Mouse (Mus musculus) heart, postnatal 25 days (tissue): ENCODE data around the gene Vars2. TPM values are rescaled to one million over a fixed set of nuclear protein-coding genes. Genes with fewer than 3 reads are reported as not detected.

ENCODE experiments used
- DNase-seq: peaks from one replicate; pipeline ENCODE4 v3.0.0; 2022; ENCODE audit warnings: low spot score
- intact Hi-C: fragments of 180-260 bp; cut with DNase I; formaldehyde crosslinking; loops from one replicate; pipeline ENCODE4 v1.15.1; 2025
- total RNA-seq, 2 experiments: library from RNA; stranded (reverse); gene quantifications; 2 replicates each; pipeline ENCODE4 v1.2.3; 2021

Gene Vars2
- 10 to 100 TPM; 32.3 TPM for total RNA-seq

DNA sequence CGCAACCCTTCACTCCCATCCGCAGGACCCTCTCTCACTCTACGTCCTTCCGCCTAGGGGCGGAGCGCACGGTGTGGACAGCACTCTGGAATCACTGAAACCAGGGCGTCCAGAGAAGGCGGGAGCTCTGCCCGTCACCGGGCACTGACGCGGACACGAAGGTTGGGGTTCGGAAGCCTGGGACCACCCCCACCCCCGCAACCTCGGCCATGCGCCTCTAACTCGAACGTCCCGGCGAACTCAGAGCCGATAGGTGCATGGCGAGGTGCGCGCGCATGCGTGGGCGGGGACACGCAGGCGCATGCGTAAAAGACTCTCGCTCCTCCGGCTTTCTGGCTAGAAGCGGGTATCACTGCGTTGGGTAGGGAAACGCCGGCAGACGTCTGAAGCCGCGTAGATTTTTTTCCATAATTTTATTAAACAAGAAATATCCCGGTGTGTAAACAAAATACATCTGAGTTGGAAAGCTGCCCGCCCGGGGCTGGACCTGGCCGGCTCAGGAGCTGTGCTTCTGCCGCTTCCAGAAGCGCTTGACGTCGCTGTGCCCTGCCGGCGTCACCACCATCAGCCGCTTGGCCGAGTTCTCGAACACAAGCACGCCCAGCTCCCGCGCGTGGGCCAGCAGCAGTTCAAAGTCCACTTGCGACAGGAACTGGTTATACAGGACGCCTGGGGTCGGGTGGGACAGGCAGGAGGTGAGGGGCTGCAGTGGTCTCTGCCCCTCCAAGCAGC lies at the start of gene Vars2:
Gene Vars2, minus strand, starts transcription at position 259 of the 732 bp plus-strand sequence.
- intact Hi-C loops: no loop called here
- peak; percentile 92 for DNase-seq

GRCm38 (mm10) chr17:35717080-35717479 lies 49.7 kb upstream of the Vars2 start:
- no peak for DNase-seq
- intact Hi-C loops: no loop called here

- intact Hi-C loops: no loop called here
- no peak for DNase-seq
These were observed 48.7 kb upstream of the Vars2 start for GRCm38 (mm10) chr17:35716114-35716513.

GRCm38 (mm10) chr17:35710705-35711347 lies 43.4 kb upstream of the Vars2 start:
- DNase-seq: no peak
- intact Hi-C loops: no loop called here

DNA sequence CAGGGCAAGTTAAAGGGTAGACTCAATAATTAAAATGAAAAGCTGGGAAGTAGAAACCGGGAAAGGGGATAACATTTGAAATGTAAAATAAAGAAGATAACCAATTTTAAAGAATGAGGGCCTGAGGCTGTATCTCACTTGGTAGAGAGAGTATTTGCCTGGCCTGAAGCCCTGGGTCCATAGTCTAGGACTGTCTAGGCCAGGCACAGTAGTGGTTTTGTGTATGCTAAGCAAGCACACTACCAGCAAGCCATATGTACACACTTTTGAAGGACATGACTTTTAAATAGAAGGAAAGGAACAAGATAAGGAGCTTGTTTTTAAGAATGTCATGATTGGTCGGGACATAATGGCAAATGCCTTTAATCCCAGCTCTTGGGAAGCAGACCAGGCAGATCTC lies 41.2 kb upstream of the Vars2 start:
- intact Hi-C loops: no loop called here
- DNase-seq: no peak

DNA sequence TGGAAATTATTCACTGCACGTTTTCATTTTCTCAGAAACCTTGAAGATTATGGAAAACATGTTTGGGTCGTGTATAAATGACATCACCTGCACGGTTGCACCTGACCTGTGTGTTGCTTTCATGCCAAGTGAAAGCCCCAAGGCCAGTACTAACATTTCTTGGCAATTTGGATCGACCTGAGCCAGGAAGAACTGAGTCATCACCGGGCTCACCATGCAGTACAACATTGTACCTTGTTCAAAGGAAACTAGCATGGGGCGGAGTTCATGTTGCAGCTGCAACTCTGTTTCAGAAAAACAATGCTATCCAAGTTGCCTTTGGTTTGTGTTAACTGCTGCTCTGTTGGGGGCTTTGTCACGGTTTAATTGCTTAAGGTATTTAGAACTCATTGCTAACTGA lies 40.5 kb upstream of the Vars2 start:
- intact Hi-C loops: loop anchor here (2.0 kb wide), 1 partner anchor 17 kb away; no protein-coding TSS in a partner anchor
- DNase-seq: no peak

- intact Hi-C loops: loop anchor here (2.0 kb wide), 1 partner anchor 19 kb away; no protein-coding TSS in a partner anchor
- no peak for DNase-seq
These were observed 38.4 kb upstream of the Vars2 start for GRCm38 (mm10) chr17:35705836-35706235.

DNA sequence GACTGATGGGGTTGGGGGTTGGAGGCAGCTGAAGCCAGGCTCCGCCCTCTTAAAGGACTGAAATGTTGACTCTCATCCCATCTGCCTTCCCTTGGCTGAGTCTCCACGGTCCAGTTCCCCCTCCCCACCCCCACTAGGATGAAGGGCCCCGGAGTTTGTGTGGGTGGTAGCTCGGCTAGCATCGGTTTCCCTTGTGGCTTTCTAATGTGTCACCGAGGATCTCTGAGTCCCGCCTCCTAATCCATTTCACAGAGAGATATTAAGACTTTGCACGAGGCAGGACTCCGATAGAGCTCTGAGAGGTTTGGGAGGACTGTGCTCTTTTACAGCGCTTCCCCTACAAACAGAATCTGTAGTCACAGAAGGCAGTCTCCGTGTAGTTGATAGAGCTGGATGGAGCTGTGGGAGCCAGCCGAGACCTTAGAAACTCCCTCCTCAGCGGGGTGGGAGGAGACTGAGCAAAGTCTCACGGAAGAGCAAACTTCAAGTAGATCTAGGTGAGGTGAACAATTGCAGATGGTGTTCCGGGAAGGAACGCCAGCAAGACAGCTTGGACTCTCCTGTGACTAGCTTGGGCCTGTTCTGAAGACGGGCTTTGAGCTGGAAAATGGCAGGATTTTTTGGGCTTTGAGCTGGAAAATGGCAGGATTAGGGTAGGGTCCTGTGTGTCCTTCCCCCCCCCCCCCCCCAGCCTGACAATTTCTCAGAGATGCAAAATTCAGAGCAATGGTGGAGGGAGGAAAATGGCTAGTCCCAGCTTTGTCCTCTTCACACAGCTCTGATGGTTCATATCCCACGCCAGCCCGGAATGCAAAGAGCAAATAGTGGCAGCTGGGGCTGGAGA lies 37.5 kb upstream of the Vars2 start, which contains the start of gene Ddr1:
Gene Ddr1, minus strand, starts transcription at position 1 of the 844 bp plus-strand sequence.
- intact Hi-C loops: no loop called here
- DNase-seq: no peak

GRCm38 (mm10) chr17:35703751-35704271 lies 36.4 kb upstream of the Vars2 start:
- intact Hi-C loops: no loop called here
- no peak for DNase-seq

DNA sequence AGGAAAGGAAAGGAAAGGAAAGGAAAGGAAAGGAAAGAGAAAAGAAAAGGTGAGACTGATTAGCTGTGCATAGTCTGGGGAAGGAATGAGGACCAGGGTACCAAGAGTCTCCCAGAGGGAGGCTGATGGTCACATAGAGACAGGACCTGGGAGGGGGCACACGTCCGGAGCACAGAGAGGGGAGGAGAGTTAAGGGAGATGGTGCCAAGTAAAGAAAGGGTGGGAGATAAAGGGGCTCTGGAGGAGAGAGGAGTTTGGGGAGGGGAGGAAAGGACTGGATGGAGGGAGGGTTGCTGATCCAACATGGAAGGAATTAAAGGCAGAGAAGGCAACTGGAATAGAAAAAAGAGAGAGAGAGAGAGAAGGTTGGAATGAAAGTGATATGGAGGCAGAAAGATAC lies 35.7 kb upstream of the Vars2 start:
- DNase-seq: no peak
- intact Hi-C loops: no loop called here

- DNase-seq: no peak
- intact Hi-C loops: no loop called here
These were observed 35.2 kb upstream of the Vars2 start for GRCm38 (mm10) chr17:35702605-35703004.

GRCm38 (mm10) chr17:35701978-35702461 lies 34.6 kb upstream of the Vars2 start:
- no peak for DNase-seq
- intact Hi-C loops: no loop called here

DNA sequence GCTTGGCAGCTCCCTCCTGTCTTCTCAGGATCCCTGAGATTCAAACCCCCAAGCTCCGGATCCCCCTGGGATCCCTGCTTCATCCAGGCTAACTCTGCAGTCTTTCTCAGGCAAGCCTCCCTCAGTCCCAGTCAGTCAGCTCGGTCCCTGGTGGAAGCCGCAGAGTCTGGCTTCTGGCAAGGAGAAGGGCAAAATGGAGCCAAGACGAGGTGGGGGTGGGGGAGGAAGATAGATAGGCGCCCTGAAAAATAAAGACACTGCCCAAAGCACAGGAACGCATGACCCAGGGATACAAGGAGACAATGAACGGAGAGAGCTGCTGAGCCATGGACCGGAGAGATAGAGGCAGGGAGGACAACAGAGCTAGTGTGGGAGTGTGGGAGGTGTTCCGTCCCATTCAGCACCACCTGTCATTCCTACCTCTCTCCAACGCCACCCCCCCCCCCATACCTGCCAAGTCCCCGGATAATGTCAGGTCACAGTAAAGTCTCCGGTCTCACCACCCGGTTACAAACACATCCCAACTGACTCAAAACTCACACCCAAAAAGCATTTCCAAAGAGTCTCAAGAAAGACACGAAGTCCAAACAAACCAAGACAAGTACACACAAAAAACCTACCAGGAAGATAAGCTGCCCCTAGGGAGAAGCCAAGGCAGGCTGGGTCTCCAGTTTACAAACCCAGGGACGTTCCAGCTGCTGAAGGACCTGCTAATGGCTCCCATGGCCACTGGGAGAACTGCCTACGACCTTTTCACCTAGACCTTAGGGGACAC lies 34.0 kb upstream of the Vars2 start:
- intact Hi-C loops: no loop called here
- no peak for DNase-seq

- intact Hi-C loops: no loop called here
- DNase-seq: peak; percentile 75
These were observed 33.1 kb upstream of the Vars2 start for GRCm38 (mm10) chr17:35700371-35700961.

DNA sequence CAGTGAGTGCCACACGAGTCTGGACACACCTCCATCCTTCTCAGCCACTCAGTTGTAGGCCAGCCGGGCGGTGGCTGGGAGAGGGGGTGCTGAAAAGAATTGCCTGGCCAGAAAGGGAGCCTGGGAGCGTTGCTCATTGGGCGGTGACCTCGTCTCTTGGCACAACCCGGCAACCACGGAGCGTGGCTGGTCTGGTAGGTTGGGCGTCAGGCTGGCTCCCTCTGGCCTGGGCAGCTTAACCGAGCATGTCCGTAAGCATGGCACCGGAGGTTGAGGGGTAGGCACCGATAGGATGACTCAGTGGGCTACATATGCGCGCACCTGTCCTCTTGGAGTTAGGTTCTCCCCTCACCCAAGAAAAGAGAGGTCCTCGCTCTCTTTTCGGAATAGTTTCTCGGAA lies 32.5 kb upstream of the Vars2 start:
- intact Hi-C loops: no loop called here
- peak; percentile 81 for DNase-seq

DNA sequence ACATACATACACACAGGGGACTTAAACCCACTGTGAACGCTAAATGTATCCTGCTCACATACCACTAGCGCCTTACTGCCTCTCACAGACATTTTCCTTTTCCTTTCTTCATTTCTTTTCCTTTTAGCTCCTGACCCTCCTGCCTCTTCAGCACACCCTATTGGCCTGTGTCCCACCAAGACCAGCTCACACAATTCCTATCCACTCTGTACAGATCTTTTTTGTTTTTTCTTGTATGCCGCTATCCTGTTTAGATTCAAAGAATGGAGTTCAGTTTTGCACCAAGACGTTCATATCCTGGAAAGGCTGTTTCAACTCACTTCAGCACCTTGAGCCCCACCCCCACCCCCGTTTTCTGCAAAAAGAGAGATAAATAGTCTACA lies 31.1 kb upstream of the Vars2 start:
- DNase-seq: no peak
- intact Hi-C loops: no loop called here

DNA sequence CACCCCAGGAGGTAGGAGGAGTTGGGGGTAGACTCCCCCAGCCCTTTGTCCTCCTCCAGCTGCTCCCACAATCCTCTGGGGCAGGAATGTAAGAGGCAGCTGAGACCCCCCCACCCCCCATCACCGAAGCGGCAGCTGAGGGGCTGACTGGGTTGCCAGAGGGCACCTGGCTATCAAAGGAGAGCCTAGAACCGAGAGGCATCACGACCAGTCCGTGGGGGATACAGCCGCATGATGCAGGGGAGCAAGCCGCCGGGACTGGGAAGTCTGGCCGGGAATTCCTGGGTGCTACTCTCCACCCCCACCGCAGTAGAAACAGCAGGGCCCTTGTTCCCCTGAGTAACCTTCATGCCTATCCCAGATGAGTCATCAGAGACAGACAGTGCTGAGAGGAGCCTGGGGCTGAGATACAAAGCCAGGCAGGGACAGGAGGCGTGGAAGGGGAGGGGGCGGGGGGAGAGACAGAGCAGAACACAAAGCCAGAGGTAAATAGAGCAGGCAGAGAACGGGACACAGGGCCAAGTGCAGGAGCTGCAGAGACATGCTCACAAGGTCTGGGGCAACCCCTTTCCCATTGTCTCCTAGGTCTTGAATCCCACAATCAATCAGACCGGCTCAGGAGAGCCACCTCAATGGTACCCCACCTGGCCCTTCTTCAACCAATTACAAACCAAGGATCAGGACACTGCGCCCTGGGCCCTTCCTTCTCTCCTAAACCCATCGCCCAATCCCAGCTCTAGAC lies 30.5 kb upstream of the Vars2 start:
- DNase-seq: no peak
- intact Hi-C loops: no loop called here

- intact Hi-C loops: no loop called here
- DNase-seq: no peak
These were observed 30.0 kb upstream of the Vars2 start for GRCm38 (mm10) chr17:35697429-35697758.

DNA sequence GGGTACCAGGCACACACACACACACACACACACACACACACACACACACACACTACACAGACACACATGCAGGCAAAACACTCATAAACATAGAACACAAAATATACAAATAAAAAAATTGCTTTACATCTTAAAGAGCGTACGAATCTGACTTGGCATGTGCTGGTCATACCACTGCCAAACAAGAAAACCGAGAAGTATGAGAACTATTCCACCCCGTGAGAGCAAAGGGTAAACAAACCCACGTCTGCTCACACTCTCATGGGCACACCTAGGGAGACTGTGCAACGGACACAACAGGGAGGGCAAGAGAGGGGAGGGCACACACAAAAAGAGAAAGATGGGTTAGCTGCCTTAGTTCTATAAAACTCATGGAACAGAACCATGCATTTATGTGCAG lies 29.3 kb upstream of the Vars2 start:
- intact Hi-C loops: no loop called here
- no peak for DNase-seq
